Mouse (Mus musculus) limb, embryonic 15.5 days (tissue): ENCODE results near the gene Eif2b5. TPM values are rescaled to one million over a fixed set of nuclear protein-coding genes. Genes with fewer than 3 reads are reported as not detected.

Source experiments
- ATAC-seq: fragments of 200-750 bp; cut with Nextera tagmentation; 2 replicates; pipeline ENCODE4 v1.8.0; 2017; ENCODE audit warnings: low read depth, moderate TSS enrichment; ENCODE audit not compliant: insufficient number of reproducible peaks, low FRiP score, low TSS enrichment
- H3K27ac ChIP-seq: fragments of 300-500 bp; sonication (generic); 2 replicates; pipeline ENCODE4 v1.5.1; 2015; ENCODE audit warnings: moderate library complexity, mild to moderate bottlenecking, inconsistent platforms
- H3K27me3 ChIP-seq: fragments of 300-500 bp; sonication (generic); 2 replicates; pipeline ENCODE4 v1.6.1; 2015; ENCODE audit warnings: inconsistent platforms
- H3K36me3 ChIP-seq: fragments of 300-500 bp; sonication (generic); 2 replicates; pipeline ENCODE4 v1.6.1; 2015; ENCODE audit warnings: inconsistent platforms
- H3K4me1 ChIP-seq: fragments of 300-500 bp; sonication (generic); 2 replicates; pipeline ENCODE4 v1.6.1; 2015; ENCODE audit warnings: inconsistent platforms
- H3K4me2 ChIP-seq: fragments of 300-500 bp; sonication (generic); 2 replicates; pipeline ENCODE4 v1.6.1; 2015; ENCODE audit warnings: mild to moderate bottlenecking, inconsistent platforms
- H3K4me3 ChIP-seq: fragments of 300-500 bp; sonication (generic); 2 replicates; pipeline ENCODE4 v1.5.1; 2015; ENCODE audit warnings: mild to moderate bottlenecking, inconsistent platforms
- H3K9ac ChIP-seq: fragments of 300-500 bp; sonication (generic); 2 replicates; pipeline ENCODE4 v1.6.1; 2015; ENCODE audit warnings: inconsistent platforms
- H3K9me3 ChIP-seq: fragments of 300-500 bp; sonication (generic); 2 replicates; pipeline ENCODE4 v1.6.1; 2016; ENCODE audit warnings: inconsistent platforms
- WGBS: fragments of 180-500 bp; shearing (Covaris S2); methylation state at CpG from one replicate; pipeline ENCODE4 v1.1.7; 2015; 5-methylcytosine and 5-hydroxymethylcytosine counted together
- polyA plus RNA-seq: library from polyadenylated mRNA; unstranded; fragments of >200 nt; fragmentation: Nextera tagmentation; extraction: Ambion mirVana; gene quantifications from 2 replicates; pipeline ENCODE4 v1.2.1, GENCODE M21; 2015

Gene Eif2b5
- polyA plus RNA-seq, 1 experiment from 2014 or later: 93.5 TPM

DNA sequence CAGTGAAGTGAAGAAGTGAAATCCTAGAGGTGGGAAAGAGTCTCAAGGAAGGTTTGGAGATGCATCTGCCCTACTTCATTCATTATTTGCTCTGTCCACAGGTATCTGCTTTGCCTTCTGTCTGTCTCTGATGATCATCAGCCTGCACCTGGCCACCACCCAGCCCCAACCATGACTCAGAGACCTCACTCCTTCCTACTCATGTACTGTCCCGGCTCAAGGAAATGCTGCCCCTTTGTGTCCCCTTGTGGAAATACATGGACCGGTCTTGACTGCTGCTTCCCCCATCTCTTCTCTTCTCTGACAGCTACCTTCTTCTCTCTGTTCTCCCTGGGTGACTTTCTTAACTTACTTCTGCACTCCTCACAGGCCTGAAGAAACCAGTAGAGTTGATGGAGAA is 8.0 kb upstream of the Eif2b5 start:
- Histone ChIP-seq H3K9me3 (no peaks in the 10 kb centered on the region), H3K27me3 (no peaks in the 10 kb centered on the region), H3K4me2 (no peak overlapping the region), H3K27ac (no peak overlapping the region), H3K9ac (no peak overlapping the region), H3K36me3 (no peaks in the 10 kb centered on the region), H3K4me1 (no peaks in the 10 kb centered on the region), H3K4me3 (no peak overlapping the region)
- 37% methylated on average over 2 of the region's 2 CpGs for WGBS
- ATAC-seq: no peak

DNA sequence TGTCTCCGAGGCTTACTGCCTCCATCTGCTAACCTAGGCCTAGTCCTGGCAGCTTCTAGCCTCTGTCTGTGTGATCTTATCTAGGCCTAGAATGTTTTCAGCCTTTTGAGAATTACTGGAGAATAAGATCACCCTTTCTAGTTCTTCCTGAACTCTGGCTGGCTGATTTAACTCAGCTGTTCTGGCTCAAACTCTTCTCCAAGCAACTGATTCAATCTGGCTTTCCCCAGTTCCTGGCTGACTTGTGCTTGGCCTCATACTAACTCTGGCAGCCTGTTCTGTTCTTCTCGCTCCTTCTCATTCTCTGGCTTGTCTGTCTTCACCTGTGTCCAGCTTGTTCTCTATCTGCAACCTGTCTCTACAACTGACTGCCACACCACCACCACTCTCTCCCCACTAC is 7.3 kb upstream of the Eif2b5 start:
- H3K9me3 ChIP-seq: no peaks in the 10 kb centered on the region
- H3K27ac ChIP-seq: no peak overlapping the region
- no peak overlapping the region for H3K4me2 ChIP-seq
- WGBS: 54% methylated on average over 2 of the region's 2 CpGs
- no peak overlapping the region for H3K9ac ChIP-seq
- no peaks in the 10 kb centered on the region for H3K4me1 ChIP-seq
- no peaks in the 10 kb centered on the region for H3K36me3 ChIP-seq
- H3K27me3 ChIP-seq: no peaks in the 10 kb centered on the region
- no peak overlapping the region for H3K4me3 ChIP-seq
- ATAC-seq: no peak

- Histone ChIP-seq H3K4me1 (peaks cover 8% of the 10 kb centered on the region), H3K9me3 (no peaks in the 10 kb centered on the region), H3K4me3 (no peak overlapping the region), H3K27me3 (no peaks in the 10 kb centered on the region), H3K36me3 (no peaks in the 10 kb centered on the region), H3K4me2 (no peak overlapping the region), H3K27ac (no peak overlapping the region), H3K9ac (no peak overlapping the region)
- WGBS: 73% methylated on average over 2 of the region's 2 CpGs
- no peak for ATAC-seq
These were observed 5.2 kb upstream of the Eif2b5 start for GRCm38 (mm10) chr16:20493452-20493851.

DNA sequence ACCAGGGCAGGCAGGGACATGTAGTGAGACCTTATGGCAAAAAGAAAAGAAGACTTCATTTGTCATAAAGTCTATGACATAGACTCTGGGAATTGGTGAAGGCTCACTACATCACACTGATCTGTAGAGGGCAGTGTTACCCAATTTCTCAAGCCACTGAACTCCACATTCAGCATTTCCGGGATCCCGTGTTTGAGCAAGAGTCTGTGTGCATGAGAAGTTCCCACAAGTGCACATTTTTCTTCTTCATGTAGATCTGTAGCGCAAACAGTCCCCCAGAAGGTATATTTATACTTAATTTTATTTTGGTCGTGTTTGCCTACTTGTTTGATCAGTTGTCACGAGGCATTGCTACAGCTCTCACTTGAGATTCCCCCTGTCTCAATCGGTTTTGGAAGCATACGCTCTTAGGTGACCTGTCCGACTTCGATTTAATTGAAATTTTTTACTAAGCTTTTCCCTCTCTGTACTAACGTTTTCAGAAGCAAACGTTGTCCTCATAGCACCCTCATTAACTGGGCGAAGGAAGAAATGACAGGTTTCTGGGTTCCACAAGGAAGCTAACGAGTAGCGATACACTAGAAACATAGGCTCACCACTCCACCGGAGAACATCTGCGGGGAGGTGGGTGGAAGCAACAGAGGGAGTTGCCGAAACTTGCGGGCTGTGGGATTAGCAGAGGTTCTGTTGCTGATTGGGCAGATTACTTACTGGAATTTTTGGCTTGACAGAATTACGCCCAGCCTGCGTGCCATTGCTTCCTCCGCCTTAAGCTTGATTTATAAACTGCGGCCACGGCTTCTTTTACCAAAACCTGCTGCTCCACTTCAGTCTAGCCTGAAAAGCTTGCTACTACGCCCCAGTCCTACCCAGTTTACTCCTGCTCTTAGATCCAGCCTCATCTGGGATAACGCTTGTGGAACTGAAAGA is 1.7 kb upstream of the Eif2b5 start:
- H3K27me3 ChIP-seq: no peaks in the 10 kb centered on the region
- no peak; the same call in 1 of the 2 replicates for ATAC-seq
- peak overlapping the region; percentile 33 for H3K4me3 ChIP-seq
- no peaks in the 10 kb centered on the region for H3K9me3 ChIP-seq
- H3K9ac ChIP-seq: no peak overlapping the region
- peaks cover 16% of the 10 kb centered on the region for H3K4me1 ChIP-seq
- WGBS: 15% methylated on average over 25 of the region's 25 CpGs
- peak overlapping the region; percentile 57 for H3K4me2 ChIP-seq
- peak overlapping the region; percentile 33; the same call in 1 of the 2 replicates for H3K27ac ChIP-seq
- peaks cover 10% of the 10 kb centered on the region for H3K36me3 ChIP-seq

DNA sequence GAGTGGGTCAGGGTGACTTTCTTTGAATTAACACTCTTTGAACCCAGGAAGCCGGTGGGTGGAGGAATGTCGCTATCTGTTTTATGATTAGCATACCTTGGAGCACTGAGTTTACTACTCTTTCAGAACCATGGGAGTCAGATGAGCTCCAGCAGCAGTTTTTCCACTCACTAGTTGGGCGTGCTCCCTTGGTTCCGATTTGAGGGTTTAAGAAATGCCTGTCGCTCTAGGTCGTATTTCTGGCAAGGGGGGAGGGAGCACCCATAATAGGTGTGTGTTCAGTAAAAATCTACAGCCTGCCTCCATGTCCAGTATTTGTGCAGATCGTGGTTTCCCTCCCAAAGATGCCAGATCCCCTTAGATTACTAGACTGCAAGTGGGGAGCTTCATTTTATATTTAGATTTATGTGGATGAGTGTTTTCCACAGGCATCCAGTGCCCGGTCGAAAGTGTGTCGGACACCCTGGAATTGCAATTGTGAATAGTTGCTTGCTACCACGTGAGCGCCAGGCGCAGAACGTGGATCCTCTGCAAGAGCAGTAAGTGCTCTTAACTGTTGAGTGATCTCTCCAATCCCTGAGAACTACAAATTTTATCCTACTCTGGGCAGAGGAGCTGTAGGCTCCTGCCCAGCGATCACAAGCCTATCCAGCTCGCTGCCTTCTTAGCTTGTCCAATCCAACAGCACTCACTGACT is 489 bp upstream of the Eif2b5 start:
- 8% methylated on average over 16 of the region's 16 CpGs for WGBS

DNA sequence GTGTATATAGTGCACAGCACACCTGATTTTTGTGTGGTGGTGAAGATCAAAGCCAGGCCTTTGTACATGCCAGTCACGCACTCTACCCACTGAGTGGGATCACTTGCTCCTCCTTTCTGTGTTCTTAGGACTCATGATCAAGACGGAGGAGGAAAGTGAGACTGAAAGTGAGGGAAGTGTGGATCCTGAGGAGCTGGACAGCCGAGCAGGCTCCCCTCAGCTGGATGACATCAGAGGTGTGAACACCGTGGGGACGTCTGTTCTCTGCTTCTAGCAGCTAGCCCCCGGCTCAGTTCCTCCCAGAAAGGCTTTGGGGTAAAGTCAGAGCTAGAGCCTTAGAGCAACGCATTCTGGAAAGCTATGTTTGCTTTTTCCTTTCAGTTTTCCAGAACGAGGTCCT is 7.4 kb downstream of the Eif2b5 start:
- Histone ChIP-seq H3K4me3 (no peak overlapping the region), H3K4me1 (no peaks in the 10 kb centered on the region), H3K27ac (no peak overlapping the region), H3K27me3 (no peaks in the 10 kb centered on the region), H3K36me3 (peaks cover 96% of the 10 kb centered on the region), H3K9me3 (no peaks in the 10 kb centered on the region), H3K4me2 (no peak overlapping the region), H3K9ac (no peak overlapping the region)
- no peak for ATAC-seq
- 78% methylated on average over 8 of the region's 8 CpGs for WGBS

More for the DNA sequence above, 489 bp upstream of the Eif2b5 start:
- Histone ChIP-seq H3K36me3 (peaks cover 22% of the 10 kb centered on the region), H3K4me3 (peak overlapping the region; percentile 86), H3K27me3 (no peaks in the 10 kb centered on the region), H3K4me1 (peaks cover 16% of the 10 kb centered on the region), H3K4me2 (peak overlapping the region; percentile 82), H3K9ac (peak overlapping the region; percentile 86; the same call in 1 of the 2 replicates), H3K9me3 (no peaks in the 10 kb centered on the region), H3K27ac (peak overlapping the region; percentile 60)
- ATAC-seq: no peak

GRCm38 (mm10) chr16:20509349-20509748 is 10.7 kb downstream of the Eif2b5 start:
- H3K4me3 ChIP-seq: no peak overlapping the region
- 68% methylated on average over 3 of the region's 3 CpGs for WGBS
- H3K27ac ChIP-seq: no peak overlapping the region
- H3K27me3 ChIP-seq: no peaks in the 10 kb centered on the region
- H3K9me3 ChIP-seq: no peaks in the 10 kb centered on the region
- no peak overlapping the region for H3K4me2 ChIP-seq
- no peaks in the 10 kb centered on the region for H3K4me1 ChIP-seq
- peaks cover 65% of the 10 kb centered on the region for H3K36me3 ChIP-seq
- ATAC-seq: no peak
- H3K9ac ChIP-seq: no peak overlapping the region

DNA sequence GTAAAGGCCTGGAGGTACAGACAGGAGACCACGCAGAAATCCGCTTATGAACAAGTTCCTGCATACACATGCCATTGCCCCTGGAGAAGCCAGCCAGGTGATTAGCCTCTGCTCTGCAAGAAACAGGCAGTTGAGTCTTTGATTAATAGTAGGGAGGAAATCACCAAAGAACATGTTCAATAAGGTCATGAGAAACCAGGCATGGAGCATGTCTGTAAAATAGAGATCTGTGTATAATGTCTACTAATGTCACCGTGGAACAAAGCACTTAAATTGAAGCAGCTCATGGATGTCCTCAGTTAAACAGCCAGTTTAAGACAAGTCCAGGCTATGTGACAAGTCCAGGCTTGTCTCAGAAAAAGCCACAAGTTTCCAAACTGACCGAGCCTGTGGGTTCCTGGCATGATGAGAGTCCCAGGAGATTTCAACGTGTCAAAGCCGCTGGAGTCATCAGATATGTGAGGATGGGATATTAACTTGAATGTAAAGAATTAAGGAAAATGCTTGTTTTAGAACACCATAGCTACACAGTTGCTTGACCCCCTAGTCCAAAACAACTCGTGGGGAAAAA is 12.7 kb downstream of the Eif2b5 start:
- 76% methylated on average over 7 of the region's 7 CpGs for WGBS
- H3K4me3 ChIP-seq: no peak overlapping the region
- no peaks in the 10 kb centered on the region for H3K4me1 ChIP-seq
- H3K36me3 ChIP-seq: peaks cover 48% of the 10 kb centered on the region
- H3K27ac ChIP-seq: no peak overlapping the region
- no peaks in the 10 kb centered on the region for H3K27me3 ChIP-seq
- ATAC-seq: no peak
- H3K4me2 ChIP-seq: no peak overlapping the region
- no peaks in the 10 kb centered on the region for H3K9me3 ChIP-seq
- H3K9ac ChIP-seq: no peak overlapping the region

DNA sequence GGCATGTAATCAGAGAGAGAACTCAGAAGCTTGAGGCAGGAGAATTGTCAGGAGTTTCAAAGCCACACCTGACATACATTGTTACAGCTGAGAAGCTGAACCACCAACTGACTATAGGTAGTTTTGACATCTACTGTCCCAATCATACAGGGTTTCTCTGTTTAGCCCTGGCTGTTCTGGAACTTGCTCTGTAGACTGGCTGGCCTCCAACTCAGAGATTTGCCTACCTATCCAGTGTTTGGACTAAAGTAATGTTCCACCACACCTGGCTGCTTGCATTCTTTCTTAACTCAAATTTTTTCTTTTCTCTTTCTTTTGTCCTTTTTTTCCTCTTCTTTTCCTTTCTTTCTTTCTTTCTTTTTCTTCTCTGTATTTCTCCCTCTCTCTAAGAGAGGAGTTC is 17.4 kb downstream of the Eif2b5 start:
- Histone ChIP-seq H3K4me2 (peak overlapping the region; percentile 75), H3K4me1 (peaks cover 20% of the 10 kb centered on the region), H3K27me3 (no peaks in the 10 kb centered on the region), H3K9me3 (no peaks in the 10 kb centered on the region), H3K4me3 (peak overlapping the region; percentile 97), H3K9ac (peak overlapping the region; percentile 99), H3K36me3 (peaks cover 11% of the 10 kb centered on the region), H3K27ac (peak overlapping the region; percentile 94)
- no peak for ATAC-seq

DNA sequence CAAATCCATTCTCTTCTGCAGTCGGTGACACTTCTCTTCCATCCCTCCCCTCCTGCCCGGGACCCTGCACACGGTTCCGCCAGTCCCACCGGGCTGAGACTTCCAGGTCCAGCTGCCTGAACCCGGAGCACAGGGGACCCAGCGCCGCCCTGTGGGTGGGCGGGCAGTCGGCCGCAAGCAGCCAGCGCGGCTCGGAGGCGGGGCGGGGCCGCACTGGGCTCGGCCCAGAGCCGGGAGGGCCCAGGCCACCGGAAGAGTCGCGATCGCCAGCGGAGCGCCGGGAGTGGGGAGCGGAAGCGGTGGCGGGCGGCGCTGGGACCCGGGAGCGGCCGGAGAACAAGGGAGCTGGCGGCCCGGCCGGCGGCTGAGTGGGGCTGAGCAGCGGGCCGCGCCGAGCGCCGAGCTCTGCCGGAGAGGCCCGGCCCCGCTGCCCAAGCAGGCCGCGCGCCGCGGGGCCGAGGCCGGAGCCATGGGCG is 18.1 kb downstream of the Eif2b5 start, which contains the start of gene Dvl3:
TSS of gene Dvl3 (plus strand) at position 257 of the 476 bp plus-strand sequence.
- ATAC-seq: peak; percentile 95
- H3K27me3 ChIP-seq: no peaks in the 10 kb centered on the region
- H3K4me3 ChIP-seq: peak within 1 kb of the TSS; percentile 97
- H3K9ac ChIP-seq: peak within 1 kb of the TSS; percentile 99
- peaks cover 20% of the 10 kb centered on the region for H3K4me1 ChIP-seq
- H3K4me2 ChIP-seq: peak within 1 kb of the TSS; percentile 75
- peaks cover 15% of the 10 kb centered on the region for H3K36me3 ChIP-seq
- H3K9me3 ChIP-seq: no peaks in the 10 kb centered on the region
- H3K27ac ChIP-seq: peak within 1 kb of the TSS; percentile 94
- WGBS: 1% methylated on average over 39 of the region's 55 CpGs

GRCm38 (mm10) chr16:20517216-20517615 is 18.6 kb downstream of the Eif2b5 start:
- Histone ChIP-seq H3K9ac (peak overlapping the region; percentile 99), H3K4me2 (peak overlapping the region; percentile 75), H3K4me3 (peak overlapping the region; percentile 97), H3K27ac (peak overlapping the region; percentile 94), H3K36me3 (peaks cover 20% of the 10 kb centered on the region), H3K27me3 (no peaks in the 10 kb centered on the region), H3K4me1 (peaks cover 20% of the 10 kb centered on the region), H3K9me3 (no peaks in the 10 kb centered on the region)
- under 1% methylated on average over 26 of the region's 26 CpGs for WGBS
- ATAC-seq: peak; percentile 22; the same call in 1 of the 2 replicates
